Mouse (Mus musculus) CH12F3 (cell line): ENCODE measurements around the gene Egln2.

Experiments used
- in situ Hi-C: fragments of 300-500 bp; cut with MboI; formaldehyde crosslinking; loops from 2 replicates; pipeline ENCODE4 v1.14.3; 2020; ENCODE audit warnings: low sequenced_read_pairs

Egln2 gene

GRCm38 (mm10) chr7:27133156-27133555 is 33.4 kb downstream of the Egln2 start:
- in situ Hi-C loops: no loop called here

- in situ Hi-C loops: no loop called here
These were observed 34.0 kb downstream of the Egln2 start for GRCm38 (mm10) chr7:27132588-27132987.

- in situ Hi-C loops: no loop called here
These were observed 35.2 kb downstream of the Egln2 start for GRCm38 (mm10) chr7:27131387-27131786.

- in situ Hi-C loops: no loop called here
These were observed 35.9 kb downstream of the Egln2 start for GRCm38 (mm10) chr7:27130521-27131370.

GRCm38 (mm10) chr7:27129811-27130210 is 36.8 kb downstream of the Egln2 start:
- in situ Hi-C loops: no loop called here

GRCm38 (mm10) chr7:27128946-27129345 is 37.7 kb downstream of the Egln2 start:
- in situ Hi-C loops: no loop called here

GRCm38 (mm10) chr7:27128162-27128561 is 38.4 kb downstream of the Egln2 start:
- in situ Hi-C loops: no loop called here

- in situ Hi-C loops: no loop called here
These were observed 41.6 kb downstream of the Egln2 start for GRCm38 (mm10) chr7:27124969-27125368.

GRCm38 (mm10) chr7:27124305-27124832 is 42.2 kb downstream of the Egln2 start:
- in situ Hi-C loops: no loop called here

GRCm38 (mm10) chr7:27119676-27120075 is 46.9 kb downstream of the Egln2 start, which contains the start of gene Cyp2f2:
TSS of gene Cyp2f2 (plus strand) at chr7:27119909.
- in situ Hi-C loops: no loop called here

- in situ Hi-C loops: no loop called here
These were observed 48.5 kb downstream of the Egln2 start for GRCm38 (mm10) chr7:27118033-27118511.

GRCm38 (mm10) chr7:27111987-27112386 is 54.6 kb downstream of the Egln2 start:
- in situ Hi-C loops: no loop called here

- in situ Hi-C loops: no loop called here
These were observed 55.6 kb downstream of the Egln2 start for GRCm38 (mm10) chr7:27111038-27111437.

- in situ Hi-C loops: no loop called here
These were observed 56.3 kb downstream of the Egln2 start for GRCm38 (mm10) chr7:27110327-27110726.
